Comparison of ENCODE assay signal across 23 mouse cellular contexts in the genomic region with DNA sequence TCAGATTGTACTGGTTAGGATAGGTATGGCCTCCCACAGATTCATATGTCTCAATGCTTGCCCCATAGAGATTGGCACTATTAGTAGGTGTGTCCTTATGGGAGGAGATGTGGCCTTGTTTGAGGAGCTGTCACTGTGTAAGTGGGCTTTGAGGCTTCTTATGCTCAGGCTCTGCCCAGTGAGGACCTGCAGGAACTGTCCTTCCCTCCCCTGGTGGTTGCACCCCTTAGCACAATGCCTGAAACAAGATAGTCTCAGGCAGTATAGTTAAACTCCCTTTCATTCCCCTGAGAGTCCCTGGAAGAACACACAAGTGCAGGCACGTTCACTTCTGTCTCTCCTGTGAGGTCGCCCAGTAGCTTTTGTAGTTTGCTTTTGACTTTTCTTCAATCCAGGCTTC.
"Had no signal": no experiment of that assay in that cellular context is flagged by ENCODE, and none has a peak within 500 bp of the region (broad histone marks: within the 10 kb centered on the region; RNA-seq: fewer than 3 reads in every experiment).

No protein-coding gene starts in this region.

- H3K36me3 ChIP-seq: heart, embryonic 13.5 days; heart, embryonic 15.5 days; hindbrain, embryonic 13.5 days; hindbrain, embryonic 15.5 days; limb, embryonic 13.5 days; limb, embryonic 15.5 days; liver, embryonic 12.5 days had no signal

- H3K4me3 ChIP-seq: heart, embryonic 13.5 days; heart, embryonic 15.5 days; hindbrain, embryonic 13.5 days; hindbrain, embryonic 15.5 days; limb, embryonic 13.5 days; limb, embryonic 15.5 days; liver, embryonic 12.5 days had no signal

- H3K9ac ChIP-seq: heart, embryonic 13.5 days; heart, embryonic 15.5 days; hindbrain, embryonic 13.5 days; hindbrain, embryonic 15.5 days; limb, embryonic 13.5 days; limb, embryonic 15.5 days; liver, embryonic 12.5 days; liver, embryonic 14.5 days had no signal

- H3K27me3 ChIP-seq: heart, embryonic 13.5 days; heart, embryonic 15.5 days; hindbrain, embryonic 13.5 days; hindbrain, embryonic 15.5 days; liver, embryonic 12.5 days had no signal

- DNase-seq: gastrocnemius, postnatal 14 days; gastrocnemius, postnatal 36 days; heart, adult 18-20 months; heart, postnatal 14 days; heart, postnatal 36 days; kidney, adult 11 months; kidney, adult 2 months; kidney, postnatal 10 days; kidney, postnatal 25 days; kidney, postnatal 4 days; layer of hippocampus, postnatal 36 days; left cerebral cortex, postnatal 4 days had no signal

- H3K9me3 ChIP-seq: heart, embryonic 13.5 days; heart, embryonic 15.5 days; hindbrain, embryonic 13.5 days; hindbrain, embryonic 15.5 days; limb, embryonic 13.5 days; limb, embryonic 15.5 days; liver, embryonic 12.5 days had no signal

- ATAC-seq: hindbrain, postnatal 0 days; intestine, embryonic 16.5 days; liver, embryonic 12.5 days had no signal

- H3K27ac ChIP-seq: heart, embryonic 13.5 days; heart, embryonic 15.5 days; hindbrain, embryonic 13.5 days; hindbrain, embryonic 15.5 days; hindbrain, postnatal 0 days; limb, embryonic 13.5 days; limb, embryonic 15.5 days; liver, embryonic 12.5 days; liver, embryonic 14.5 days had no signal

- H3K4me1 ChIP-seq: heart, embryonic 13.5 days; heart, embryonic 15.5 days; hindbrain, embryonic 15.5 days; limb, embryonic 13.5 days; limb, embryonic 15.5 days; liver, embryonic 12.5 days had no signal

- H3K4me2 ChIP-seq: heart, embryonic 11.5 days; heart, embryonic 13.5 days; heart, embryonic 15.5 days; hindbrain, embryonic 13.5 days; hindbrain, embryonic 15.5 days; limb, embryonic 13.5 days; limb, embryonic 15.5 days; liver, embryonic 12.5 days had no signal
